Mouse (Mus musculus) megakaryocyte, embryonic 14.5 days (primary cell): ENCODE measurements around the gene Elk4. TPM values are rescaled to one million over a fixed set of nuclear protein-coding genes. Genes with fewer than 3 reads are reported as not detected.

Source experiments
- H3K27me3 ChIP-seq: replicated peaks from 2 replicates; pipeline ENCODE3; 2012; ENCODE audit warnings: inconsistent platforms
- H3K36me3 ChIP-seq: replicated peaks from 2 replicates; pipeline ENCODE3; 2012; ENCODE audit warnings: low read length, inconsistent platforms, mixed read lengths
- H3K4me1 ChIP-seq: 2 replicates; pipeline ENCODE4 v1.6.1; 2012; ENCODE audit warnings: inconsistent platforms
- H3K4me3 ChIP-seq: replicated peaks from 2 replicates; pipeline ENCODE3; 2012; ENCODE audit warnings: moderate library complexity, mild to moderate bottlenecking, inconsistent platforms
- H3K9me3 ChIP-seq: 2 replicates; pipeline ENCODE4 v1.6.1; 2012; ENCODE audit warnings: inconsistent platforms
- FLI1 ChIP-seq: IDR thresholded peaks from 2 replicates; pipeline ENCODE4 v1.6.1; 2012; ENCODE audit warnings: low read length, inconsistent platforms, mixed read lengths
- GATA1 ChIP-seq: IDR thresholded peaks from 3 replicates; pipeline ENCODE4 v1.6.1; 2012; ENCODE audit warnings: mixed read lengths, low read length, inconsistent platforms, borderline replicate concordance
- polyA plus RNA-seq: library from polyadenylated mRNA; stranded (reverse); fragments of >175 nt; gene quantifications from 2 replicates; pipeline ENCODE4 v1.2.3, GENCODE M21; 2012; ENCODE audit warnings: low replicate concordance; ENCODE audit not compliant: insufficient read depth

Gene Elk4
- polyA plus RNA-seq, result 1.6 and 2.2 TPM in 2 replicates

GRCm38 (mm10) chr1:132007282-132007815 is at the start of gene Elk4:
Elk4 (plus strand) TSS chr1:132007607.
- TF ChIP-seq FLI1 (no peak), GATA1 (no peak)
- Histone ChIP-seq H3K36me3 (peaks cover under 1% of the 10 kb centered on the region), H3K4me1 (peaks cover 77% of the 10 kb centered on the region), H3K4me3 (peak within 1 kb of the TSS; percentile 100), H3K27me3 (no peaks in the 10 kb centered on the region), H3K9me3 (no peaks in the 10 kb centered on the region)

DNA sequence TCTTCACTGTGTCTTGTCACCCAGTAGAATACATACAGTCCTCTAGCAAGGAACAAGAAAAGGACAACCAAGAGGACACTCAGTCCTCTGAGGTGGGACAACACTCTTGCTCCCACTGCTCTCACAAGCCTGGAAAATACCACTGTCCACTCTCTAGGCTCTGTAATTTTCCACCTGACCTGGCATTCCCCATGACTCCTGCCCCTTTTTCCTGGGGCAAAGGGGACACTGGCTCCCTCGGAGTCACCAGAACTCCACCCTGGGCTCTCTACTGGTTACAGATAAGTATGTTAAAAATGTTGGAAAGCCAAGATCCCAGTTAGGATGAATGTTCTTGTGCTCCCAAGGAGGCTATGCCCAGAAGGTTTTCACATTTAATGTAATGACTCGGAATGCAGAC is 46.4 kb upstream of the Elk4 start:
- Histone ChIP-seq H3K36me3 (no peaks in the 10 kb centered on the region), H3K9me3 (no peaks in the 10 kb centered on the region), H3K27me3 (peaks cover 91% of the 10 kb centered on the region), H3K4me3 (no peak overlapping the region), H3K4me1 (peaks cover 48% of the 10 kb centered on the region)
- TF ChIP-seq FLI1 (no peak), GATA1 (no peak)

DNA sequence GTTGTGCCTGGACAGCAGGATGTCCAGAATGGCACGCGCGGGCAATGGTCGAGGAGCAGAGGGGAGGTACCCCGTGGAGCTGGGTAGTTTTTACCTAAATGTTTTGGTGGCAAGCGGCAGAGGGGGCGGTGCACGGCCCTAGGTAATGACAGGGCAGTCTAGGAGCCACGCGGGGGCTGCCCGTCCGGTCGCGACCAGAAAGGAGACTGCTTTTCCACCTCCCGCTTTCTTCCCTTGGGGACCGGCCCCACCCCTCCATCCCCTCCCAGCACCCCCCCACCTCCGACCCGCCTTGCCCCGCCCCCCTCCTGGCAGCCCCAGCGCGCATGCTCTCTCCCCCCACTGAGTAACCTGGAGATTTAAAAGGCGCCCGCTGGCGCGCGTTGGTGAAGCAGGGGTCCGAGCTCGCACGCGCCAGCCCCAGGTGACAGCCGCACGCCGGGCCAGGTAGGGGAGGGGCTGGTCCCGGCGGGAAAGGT is 44.8 kb upstream of the Elk4 start, which contains the start of gene Slc45a3:
Gene Slc45a3, plus strand, starts transcription at position 362 of the 479 bp plus-strand sequence.
- Histone ChIP-seq H3K4me3 (peak within 1 kb of the TSS; percentile 91), H3K4me1 (peaks cover 48% of the 10 kb centered on the region), H3K27me3 (peaks cover 91% of the 10 kb centered on the region), H3K9me3 (no peaks in the 10 kb centered on the region), H3K36me3 (no peaks in the 10 kb centered on the region)
- TF ChIP-seq GATA1, result no peak
- no peak for TF ChIP-seq FLI1

DNA sequence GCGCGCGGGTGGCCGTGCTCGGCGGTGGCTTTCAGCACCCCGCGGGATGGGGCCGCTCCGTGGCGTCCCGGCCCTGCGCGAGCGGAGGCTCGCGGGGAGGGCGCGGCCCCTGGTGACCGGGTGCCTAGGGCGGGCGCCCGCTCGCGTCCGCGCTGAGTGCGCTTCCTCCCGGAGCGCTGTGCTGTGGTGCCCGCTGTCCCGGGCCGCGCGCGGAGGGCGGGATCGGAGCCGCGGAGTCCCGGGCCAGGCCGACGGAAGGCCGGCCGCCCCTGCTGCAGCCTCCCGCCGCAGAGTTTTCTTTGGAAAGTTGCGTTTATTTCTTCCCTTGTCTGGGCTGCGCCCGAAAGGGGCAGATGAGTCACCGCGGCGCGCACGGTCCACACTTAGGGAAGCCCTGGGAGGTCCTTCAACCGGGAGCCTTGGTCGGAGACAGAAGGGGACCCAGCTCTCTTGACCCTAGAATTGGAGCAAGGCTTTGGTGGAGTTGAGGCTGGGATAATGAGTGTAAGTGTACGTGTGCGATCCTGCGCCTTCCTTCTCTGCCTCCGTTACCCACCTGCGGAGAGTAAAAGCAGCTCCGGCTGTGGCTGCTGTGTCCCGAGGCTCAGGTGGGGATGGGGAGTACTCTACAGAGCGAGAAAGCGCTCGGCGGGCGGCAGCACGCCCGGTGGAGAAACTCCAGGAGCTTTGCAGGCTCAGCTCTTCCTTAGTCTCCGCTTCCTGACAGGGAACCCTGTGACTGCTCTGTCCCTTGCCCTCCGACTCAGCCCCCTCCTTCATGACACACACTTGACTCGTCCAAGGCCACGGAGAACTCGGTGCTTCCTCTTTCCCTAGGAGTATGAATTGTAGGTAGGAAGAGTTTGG is 44.1 kb upstream of the Elk4 start:
- H3K36me3 ChIP-seq, result no peaks in the 10 kb centered on the region
- no peaks in the 10 kb centered on the region for H3K9me3 ChIP-seq
- peaks cover 49% of the 10 kb centered on the region for H3K4me1 ChIP-seq
- H3K27me3 ChIP-seq, result peaks cover 92% of the 10 kb centered on the region
- H3K4me3 ChIP-seq, result peak overlapping the region; percentile 91
- no peak for TF ChIP-seq GATA1
- TF ChIP-seq FLI1, result no peak

DNA sequence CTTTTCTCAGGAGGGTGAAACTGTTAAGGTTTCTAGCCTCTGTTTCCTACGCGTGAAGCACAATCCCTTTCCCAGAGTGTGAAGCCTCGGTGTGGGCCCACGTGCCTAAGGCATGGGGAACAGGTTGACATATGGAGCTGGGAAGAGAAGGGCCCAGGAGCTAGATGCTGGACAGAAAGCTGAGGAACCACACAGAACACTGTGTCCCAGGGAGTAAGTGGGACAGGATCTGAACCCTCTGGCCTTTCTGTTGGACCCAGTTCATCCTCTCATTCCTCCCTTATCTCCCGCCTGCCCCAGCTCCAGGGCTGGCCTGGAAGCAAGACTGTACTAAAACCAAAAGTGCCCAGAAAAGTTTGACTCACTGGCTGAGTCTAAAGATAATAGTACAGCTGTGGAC is 43.3 kb upstream of the Elk4 start:
- no peak overlapping the region for H3K4me3 ChIP-seq

GRCm38 (mm10) chr1:131964580-131964979 is 42.8 kb upstream of the Elk4 start:
- H3K36me3 ChIP-seq, result no peaks in the 10 kb centered on the region
- H3K4me3 ChIP-seq, result no peak overlapping the region
- peaks cover 96% of the 10 kb centered on the region for H3K27me3 ChIP-seq
- TF ChIP-seq GATA1, result no peak
- TF ChIP-seq FLI1, result no peak
- peaks cover 49% of the 10 kb centered on the region for H3K4me1 ChIP-seq
- H3K9me3 ChIP-seq, result no peaks in the 10 kb centered on the region

More for the DNA sequence above, 43.3 kb upstream of the Elk4 start:
- H3K4me1 ChIP-seq, result peaks cover 49% of the 10 kb centered on the region
- peaks cover 94% of the 10 kb centered on the region for H3K27me3 ChIP-seq
- no peaks in the 10 kb centered on the region for H3K36me3 ChIP-seq
- no peaks in the 10 kb centered on the region for H3K9me3 ChIP-seq
- TF ChIP-seq FLI1 (no peak), GATA1 (no peak)

GRCm38 (mm10) chr1:131965818-131966217 is 41.6 kb upstream of the Elk4 start:
- no peaks in the 10 kb centered on the region for H3K36me3 ChIP-seq
- peaks cover 95% of the 10 kb centered on the region for H3K27me3 ChIP-seq
- no peak overlapping the region for H3K4me3 ChIP-seq
- TF ChIP-seq GATA1, result no peak
- H3K4me1 ChIP-seq, result peaks cover 42% of the 10 kb centered on the region
- H3K9me3 ChIP-seq, result no peaks in the 10 kb centered on the region

GRCm38 (mm10) chr1:131967336-131967735 is 40.1 kb upstream of the Elk4 start:
- Histone ChIP-seq H3K4me1 (peaks cover 35% of the 10 kb centered on the region), H3K4me3 (no peak overlapping the region), H3K9me3 (no peaks in the 10 kb centered on the region), H3K27me3 (peaks cover 96% of the 10 kb centered on the region), H3K36me3 (no peaks in the 10 kb centered on the region)
- TF ChIP-seq GATA1 (no peak), FLI1 (no peak)

- Histone ChIP-seq H3K4me3 (no peak overlapping the region), H3K27me3 (peaks cover 96% of the 10 kb centered on the region), H3K36me3 (no peaks in the 10 kb centered on the region), H3K4me1 (peaks cover 22% of the 10 kb centered on the region), H3K9me3 (no peaks in the 10 kb centered on the region)
- no peak for TF ChIP-seq FLI1
- TF ChIP-seq GATA1, result no peak
Measured at GRCm38 (mm10) chr1:131968556-131968955, 38.9 kb upstream of the Elk4 start.

DNA sequence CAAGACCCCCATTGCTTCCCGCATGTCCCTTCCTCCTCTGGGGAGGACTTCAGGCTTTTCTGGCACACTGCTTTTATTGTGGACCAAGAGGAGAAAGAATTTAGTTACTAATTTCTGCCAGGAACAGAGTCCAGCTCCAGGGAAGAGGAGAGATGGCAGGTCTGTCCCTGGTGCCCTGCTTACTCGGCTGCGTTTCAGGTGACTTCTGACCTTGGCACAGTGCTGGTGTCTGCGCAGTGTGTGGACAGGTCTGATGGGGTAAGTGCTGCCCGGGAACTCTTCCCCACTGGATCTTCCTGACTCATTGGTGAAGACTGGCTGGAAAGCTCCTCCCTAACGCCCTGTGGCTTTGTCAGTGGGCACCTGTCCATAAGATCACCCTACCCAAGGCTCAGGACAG is 38.4 kb upstream of the Elk4 start:
- no peaks in the 10 kb centered on the region for H3K36me3 ChIP-seq
- TF ChIP-seq FLI1, result no peak
- no peak for TF ChIP-seq GATA1
- peaks cover 96% of the 10 kb centered on the region for H3K27me3 ChIP-seq
- peaks cover 18% of the 10 kb centered on the region for H3K4me1 ChIP-seq
- H3K4me3 ChIP-seq, result no peak overlapping the region
- no peaks in the 10 kb centered on the region for H3K9me3 ChIP-seq
